23 mouse cellular contexts compared by ENCODE assay signal in the genomic region with DNA sequence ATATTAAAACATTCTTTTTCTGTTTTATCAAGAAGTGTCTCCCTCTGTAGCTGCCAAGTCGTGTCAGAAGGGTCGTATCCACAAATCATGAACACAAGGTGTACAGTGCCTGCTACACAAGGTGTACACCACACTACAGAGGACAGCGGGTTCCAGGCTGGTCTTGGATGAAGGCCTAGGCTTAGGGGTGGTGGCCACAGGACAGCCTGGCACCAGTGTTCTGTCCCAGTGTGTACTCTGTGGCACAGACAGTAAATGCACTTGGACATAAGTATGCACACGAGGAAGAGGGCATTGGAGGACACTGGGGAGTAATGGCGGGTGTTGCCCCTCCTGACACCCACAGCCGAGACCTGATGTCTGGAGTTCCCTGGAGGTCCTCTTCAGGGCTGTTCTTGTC. TPM values are rescaled to one million over a fixed set of nuclear protein-coding genes. Genes with fewer than 3 reads are reported as not detected.
DNase-seq lines count a peak whose midpoint lies in the region; ATAC-seq and TF ChIP-seq lines count a peak whose summit lies in the region.
"Had no signal": no experiment of that assay in that cellular context is flagged by ENCODE, and none has a peak within 500 bp of the region (broad histone marks: within the 10 kb centered on the region; RNA-seq: fewer than 3 reads in every experiment).

No protein-coding gene starts in this region.

- no peak for TF ChIP-seq POLR2A in limb, embryonic 14.5 days (IDR thresholded peaks at IDR 0.05; ENCODE audit: borderline replicate concordance, extremely low read depth, insufficient read depth, insufficient read length)

- H3K9me3 ChIP-seq in hindbrain, embryonic 12.5 days (replicated peaks), result no peaks in the 10 kb centered on the region
- H3K9me3 ChIP-seq in hindbrain, embryonic 16.5 days (ENCODE audit: control insufficient read depth, low read length), result no peaks in the 10 kb centered on the region
- no peaks in the 10 kb centered on the region for H3K9me3 ChIP-seq in limb, embryonic 14.5 days (ENCODE audit: control insufficient read depth, low read length)
- no peaks in the 10 kb centered on the region for H3K9me3 ChIP-seq in limb, embryonic 10.5 days (replicated peaks)
- H3K9me3 ChIP-seq in midbrain, embryonic 13.5 days, result no peaks in the 10 kb centered on the region
- H3K9me3 ChIP-seq in midbrain, embryonic 11.5 days (ENCODE audit: control insufficient read depth, low read length), result no peaks in the 10 kb centered on the region
- H3K9me3 ChIP-seq: G1E; heart, embryonic 10.5 days; limb, embryonic 13.5 days; liver, embryonic 15.5 days; neural tube, embryonic 12.5 days; stomach, embryonic 15.5 days had no signal

- H3K4me1 ChIP-seq in hindbrain, embryonic 12.5 days, result no peaks in the 10 kb centered on the region
- H3K4me1 ChIP-seq in hindbrain, embryonic 16.5 days (ENCODE audit: control insufficient read depth, insufficient read depth, low read depth, low read length), result no peaks in the 10 kb centered on the region
- H3K4me1 ChIP-seq in limb, embryonic 14.5 days (ENCODE audit: control insufficient read depth, insufficient read depth, low read length), result no peaks in the 10 kb centered on the region
- no peaks in the 10 kb centered on the region; the same call in 1 of the 2 replicates for H3K4me1 ChIP-seq in limb, embryonic 10.5 days
- H3K4me1 ChIP-seq in midbrain, embryonic 13.5 days (replicated peaks), result no peaks in the 10 kb centered on the region
- H3K4me1 ChIP-seq in midbrain, embryonic 11.5 days (ENCODE audit: control insufficient read depth, insufficient read depth, low read length), result no peaks in the 10 kb centered on the region
- H3K4me1 ChIP-seq: liver, embryonic 15.5 days; neural tube, embryonic 12.5 days; stomach, embryonic 15.5 days had no signal

- H3K4me2 ChIP-seq in hindbrain, embryonic 12.5 days (replicated peaks), result no peak overlapping the region
- H3K4me2 ChIP-seq in hindbrain, embryonic 16.5 days (ENCODE audit: low read length), result no peak overlapping the region
- no peak overlapping the region for H3K4me2 ChIP-seq in limb, embryonic 14.5 days (replicated peaks; ENCODE audit: low read depth, low read length, severe bottlenecking)
- no peak overlapping the region for H3K4me2 ChIP-seq in midbrain, embryonic 13.5 days (replicated peaks)
- H3K4me2 ChIP-seq in midbrain, embryonic 11.5 days, result no peak overlapping the region
- H3K4me2 ChIP-seq: limb, embryonic 13.5 days; liver, embryonic 15.5 days; neural tube, embryonic 12.5 days; stomach, embryonic 15.5 days had no signal

- ATAC-seq in hindbrain, embryonic 12.5 days (ENCODE audit: low FRiP score), result peak; percentile 32; the same call in 1 of the 2 replicates
- no peak; the same call in 1 of the 2 replicates for ATAC-seq in hindbrain, embryonic 16.5 days
- peak; percentile 30; the same call in 1 of the 2 replicates for ATAC-seq in limb, embryonic 14.5 days (ENCODE audit: low FRiP score, low read depth)
- ATAC-seq in midbrain, embryonic 13.5 days, result peak; percentile 34; the same call in 1 of the 2 replicates
- ATAC-seq in midbrain, embryonic 11.5 days (ENCODE audit: low FRiP score), result no peak
- ATAC-seq: inflammation-experienced regulatory T-cells, adult 6 months; lung, postnatal 0 days; Patski had no signal

- H3K4me3 ChIP-seq in hindbrain, embryonic 12.5 days, result no peak overlapping the region
- no peak overlapping the region for H3K4me3 ChIP-seq in hindbrain, embryonic 16.5 days (ENCODE audit: low read length)
- no peak overlapping the region for H3K4me3 ChIP-seq in limb, embryonic 14.5 days (replicated peaks; ENCODE audit: low read length)
- no peak overlapping the region for H3K4me3 ChIP-seq in limb, embryonic 10.5 days
- H3K4me3 ChIP-seq in midbrain, embryonic 13.5 days (replicated peaks), result no peak overlapping the region
- H3K4me3 ChIP-seq in midbrain, embryonic 11.5 days (ENCODE audit: low read depth, low read length), result no peak overlapping the region
- H3K4me3 ChIP-seq: gastrocnemius, adult 2 months; heart, embryonic 10.5 days; limb, embryonic 13.5 days; liver, embryonic 15.5 days; neural tube, embryonic 12.5 days; stomach, embryonic 15.5 days had no signal

- DNase-seq in limb, embryonic 14.5 days (ENCODE audit: low spot score), result no peak
- DNase-seq in limb, embryonic 10.5 days (ENCODE audit: low spot score), result no peak
- DNase-seq in midbrain, embryonic 11.5 days (ENCODE audit: low spot score, missing footprints), result no peak
- DNase-seq in thymus, postnatal 0 days (ENCODE audit: low spot score), result no peak
- DNase-seq: adrenal gland, postnatal 36 days; B cell, adult 2 months; cerebellum, adult 9-10 months; gastrocnemius, adult 2 months; heart, postnatal 4 days; kidney, postnatal 4 days; thymus, postnatal 36 days had no signal

- H3K9ac ChIP-seq in hindbrain, embryonic 12.5 days, result no peak overlapping the region
- no peak overlapping the region for H3K9ac ChIP-seq in hindbrain, embryonic 16.5 days (ENCODE audit: low read depth, low read length)
- no peak overlapping the region for H3K9ac ChIP-seq in limb, embryonic 14.5 days (ENCODE audit: low read depth, low read length, severe bottlenecking)
- no peak overlapping the region for H3K9ac ChIP-seq in midbrain, embryonic 13.5 days (replicated peaks)
- H3K9ac ChIP-seq in midbrain, embryonic 11.5 days (ENCODE audit: low read length), result no peak overlapping the region
- H3K9ac ChIP-seq: limb, embryonic 13.5 days; liver, embryonic 15.5 days; neural tube, embryonic 12.5 days; stomach, embryonic 15.5 days had no signal

- WGBS in hindbrain, embryonic 12.5 days, result 84% methylated on average over 5 of the region's 6 CpGs
- WGBS in hindbrain, embryonic 16.5 days, result 84% methylated on average over 6 of the region's 6 CpGs
- WGBS in limb, embryonic 14.5 days, result 78% methylated on average over 6 of the region's 6 CpGs
- WGBS in limb, embryonic 10.5 days, result 89% methylated on average over 6 of the region's 6 CpGs
- 84% methylated on average over 6 of the region's 6 CpGs for WGBS in midbrain, embryonic 13.5 days
- WGBS in midbrain, embryonic 11.5 days, result 82% methylated on average over 6 of the region's 6 CpGs

- H3K27me3 ChIP-seq in hindbrain, embryonic 12.5 days, result no peaks in the 10 kb centered on the region
- no peaks in the 10 kb centered on the region for H3K27me3 ChIP-seq in hindbrain, embryonic 16.5 days (replicated peaks; ENCODE audit: control insufficient read depth, insufficient read depth, low read length)
- H3K27me3 ChIP-seq in limb, embryonic 14.5 days (ENCODE audit: control insufficient read depth, insufficient read depth, low read length), result no peaks in the 10 kb centered on the region
- 0 out of 2 replicates have a peak, but pooled peaks cover 4% of the 10 kb centered on the region for H3K27me3 ChIP-seq in limb, embryonic 10.5 days (ENCODE audit: low read depth, poor library complexity, severe bottlenecking)
- no peaks in the 10 kb centered on the region for H3K27me3 ChIP-seq in midbrain, embryonic 13.5 days
- no peaks in the 10 kb centered on the region for H3K27me3 ChIP-seq in midbrain, embryonic 11.5 days (ENCODE audit: control insufficient read depth, insufficient read depth, low read length)
- H3K27me3 ChIP-seq: neural tube, embryonic 12.5 days; Patski; stomach, embryonic 15.5 days had no signal

- no peak overlapping the region for H3K27ac ChIP-seq in hindbrain, embryonic 12.5 days
- H3K27ac ChIP-seq in hindbrain, embryonic 16.5 days (ENCODE audit: low read depth, low read length), result no peak overlapping the region
- no peak overlapping the region for H3K27ac ChIP-seq in limb, embryonic 14.5 days (replicated peaks; ENCODE audit: low read depth, low read length)
- no peak overlapping the region for H3K27ac ChIP-seq in limb, embryonic 10.5 days
- no peak overlapping the region for H3K27ac ChIP-seq in midbrain, embryonic 13.5 days
- no peak overlapping the region for H3K27ac ChIP-seq in midbrain, embryonic 11.5 days (ENCODE audit: low read depth, low read length)
- H3K27ac ChIP-seq: gastrocnemius, adult 2 months; heart, embryonic 10.5 days; limb, embryonic 13.5 days; liver, embryonic 15.5 days; neural tube, embryonic 12.5 days; stomach, embryonic 15.5 days had no signal

- peaks cover 22% of the 10 kb centered on the region for H3K36me3 ChIP-seq in hindbrain, embryonic 12.5 days
- H3K36me3 ChIP-seq in hindbrain, embryonic 16.5 days (ENCODE audit: control insufficient read depth, insufficient read depth, low read length), result peaks cover 3% of the 10 kb centered on the region; the same call in 1 of the 2 replicates
- peaks cover 23% of the 10 kb centered on the region for H3K36me3 ChIP-seq in limb, embryonic 14.5 days (ENCODE audit: control insufficient read depth, insufficient read depth, low read length)
- H3K36me3 ChIP-seq in limb, embryonic 10.5 days, result peaks cover 33% of the 10 kb centered on the region
- peaks cover 21% of the 10 kb centered on the region for H3K36me3 ChIP-seq in midbrain, embryonic 13.5 days
- no peaks in the 10 kb centered on the region for H3K36me3 ChIP-seq in midbrain, embryonic 11.5 days (ENCODE audit: control insufficient read depth, insufficient read depth, low read length)

RNA-seq across cellular contexts. Expression of a gene that starts 34.7 kb away (rescaled TPM):
- 262 and 266 TPM in 2 replicates for polyA plus RNA-seq in hindbrain, embryonic 12.5 days (2016; fragmentation: Nextera tagmentation; extraction: Ambion mirVana)
- polyA plus RNA-seq in hindbrain, embryonic 16.5 days (2015; fragmentation: Nextera tagmentation; extraction: Ambion mirVana), result 252 and 273 TPM in 2 replicates
- 99.9 and 170 TPM in 2 replicates for polyA plus RNA-seq in limb, embryonic 14.5 days (2012; rRNA removed)
- 272 and 274 TPM in 2 replicates for polyA plus RNA-seq in limb, embryonic 14.5 days (2014; fragmentation: Nextera tagmentation; extraction: Ambion mirVana)
- 286 and 318 TPM in 2 replicates for polyA plus RNA-seq in limb, embryonic 10.5 days (2016; fragmentation: Nextera tagmentation; extraction: Ambion mirVana)
- 277 TPM in 2 replicates for polyA plus RNA-seq in midbrain, embryonic 13.5 days (2015; fragmentation: Nextera tagmentation; extraction: Ambion mirVana)
- 333 and 344 TPM in 2 replicates for polyA plus RNA-seq in midbrain, embryonic 11.5 days (2014; fragmentation: Nextera tagmentation; extraction: Ambion mirVana)
- 204 and 219 TPM in 2 replicates for polyA plus RNA-seq in thymus, postnatal 0 days (2015; fragmentation: Nextera tagmentation; extraction: Ambion mirVana)

Comparison
In these comparisons a context has a peak if more than half of its experiments do, and no peak if none do; other contexts are left out.
1. ATAC-seq: peak in hindbrain, embryonic 12.5 days (single experiment), limb, embryonic 14.5 days (single experiment) and midbrain, embryonic 13.5 days (single experiment); none in hindbrain, embryonic 16.5 days (single experiment) and midbrain, embryonic 11.5 days (single experiment).